17 mouse cellular contexts compared by ENCODE assay signal in genomic region chr5:13974664-13975063, GRCm38 (mm10). TPM values are rescaled to one million over a fixed set of nuclear protein-coding genes. Genes with fewer than 3 reads are reported as not detected.
DNase-seq lines count a peak whose midpoint lies in the region.
"Had no signal": no experiment of that assay in that cellular context is flagged by ENCODE, and none has a peak within 500 bp of the region (broad histone marks: within the 10 kb centered on the region; RNA-seq: fewer than 3 reads in every experiment).

No protein-coding gene starts in this region.

- peak; percentile 6 to 47 for DNase-seq in adrenal gland, adult (ENCODE audit: inconsistent age in 2 of 2, low spot score in 1 of 2)
- DNase-seq in adrenal gland, postnatal 4 days (ENCODE audit: low spot score in 2 of 2) = no peak
- peak; percentile 2 for DNase-seq in ovary, adult 18-20 months (ENCODE audit: low spot score)
- DNase-seq in ovary, postnatal 14 days (ENCODE audit: low spot score) = no peak
- peak; percentile 12 for DNase-seq in ZHBTc4 (ENCODE audit: low read depth, low spot score)
- DNase-seq in mesoderm, embryonic 11.5 days (ENCODE audit: low read depth, low spot score) = peak; percentile 54
- no peak for DNase-seq in thymus, postnatal 25 days
- DNase-seq in thymus, adult 18-20 months = no peak
- DNase-seq: cerebellum, adult 11-12 months; heart, adult 11 months; kidney, adult 2 months; liver; lung, embryonic 14.5 days; right cerebral cortex, postnatal 14 days had no signal

RNA-seq across cellular contexts. Expression of gene Sema3e, which starts 50.4 kb away (rescaled TPM):
- total RNA-seq in adrenal gland, postnatal 4 days (2021) = under 1 TPM; 0.51 to 0.62 TPM
- total RNA-seq: common myeloid progenitor, adult 5-6 weeks; megakaryocyte progenitor cell, adult 5-6 weeks; neutrophil, adult 5-6 weeks had no signal

Comparison
In these comparisons a context has a peak if more than half of its experiments do, and no peak if none do; other contexts are left out.
1. DNase-seq: peak in adrenal gland, adult (2 of 2), ovary, adult 18-20 months (single experiment), ZHBTc4 (single experiment) and mesoderm, embryonic 11.5 days (single experiment); none in adrenal gland, postnatal 4 days (0 of 2), ovary, postnatal 14 days (single experiment), thymus, postnatal 25 days (single experiment) and thymus, adult 18-20 months (0 of 2).